Mouse (Mus musculus) CH12.LX (cell line): ENCODE results near the gene Fn3k. TPM values are rescaled to one million over a fixed set of nuclear protein-coding genes. Genes with fewer than 3 reads are reported as not detected.

Experiments
- DNase-seq: peaks from one replicate; pipeline ENCODE4 v3.0.0-alpha.2; 2013; ENCODE audit errors: extremely low read depth
- H3K27ac ChIP-seq: 2 replicates; pipeline ENCODE4 v1.5.1; 2012; ENCODE audit warnings: low read depth, mild to moderate bottlenecking, control low read depth, moderate library complexity; ENCODE audit not compliant: insufficient read depth
- H3K27me3 ChIP-seq: replicated peaks from 2 replicates; pipeline ENCODE3; 2012; ENCODE audit warnings: inconsistent platforms
- H3K36me3 ChIP-seq, 2 experiments: replicated peaks in 1 of 2; 2 replicates each; pipeline versions ENCODE3 to v1.6.1; 2012; ENCODE audit warnings: inconsistent platforms in 1 of 2, low read length in 1 of 2, mild to moderate bottlenecking in 1 of 2, mixed read lengths in 1 of 2, moderate library complexity in 1 of 2; ENCODE audit not compliant: control insufficient read depth in 1 of 2, insufficient read depth in 1 of 2
- H3K4me1 ChIP-seq, 2 experiments: 2 replicates each; pipeline ENCODE4 v1.6.1; 2012; ENCODE audit warnings: inconsistent platforms in 1 of 2, moderate library complexity in 1 of 2; ENCODE audit not compliant: insufficient read depth in 2 of 2, control insufficient read depth in 1 of 2
- H3K4me2 ChIP-seq: 2 replicates; pipeline ENCODE4 v1.6.1; 2012; ENCODE audit warnings: low read depth, mild to moderate bottlenecking, control low read depth; ENCODE audit not compliant: poor library complexity, insufficient read depth, severe bottlenecking
- H3K4me3 ChIP-seq, 3 experiments: fragments of 150-350 bp in 1 of 3; sonication (generic) in 1 of 3; replicated peaks in 1 of 3; 2 replicates each; pipeline versions ENCODE3 to v1.5.1; 2011 to 2012; ENCODE audit warnings: low read depth in 2 of 3, low read length in 2 of 3, mild to moderate bottlenecking in 2 of 3, moderate library complexity in 2 of 3, control low read depth in 1 of 3, improper control_type of control experiment in 1 of 3, inconsistent platforms in 1 of 3, mixed read lengths in 1 of 3; ENCODE audit not compliant: poor library complexity in 1 of 3
- H3K79me2 ChIP-seq: replicated peaks from 2 replicates; pipeline ENCODE4 v1.6.1; 2012; ENCODE audit warnings: mild to moderate bottlenecking, moderate library complexity; ENCODE audit not compliant: control insufficient read depth, poor library complexity, insufficient read depth, severe bottlenecking; ENCODE audit errors: extremely low read depth
- H3K9ac ChIP-seq: 2 replicates; pipeline ENCODE4 v1.6.1; 2012; ENCODE audit warnings: low read depth, mild to moderate bottlenecking, control low read depth, moderate library complexity; ENCODE audit not compliant: insufficient read depth
- H3K9me3 ChIP-seq: replicated peaks from 2 replicates; pipeline ENCODE3; 2012; ENCODE audit warnings: low read length, inconsistent platforms, mixed read lengths
- EP300 ChIP-seq: IDR thresholded peaks from 2 replicates; pipeline ENCODE4 v1.6.1; 2011; ENCODE audit warnings: low read length, improper control_type of control experiment
- ETS1 ChIP-seq: conservative IDR thresholded peaks from 2 replicates; pipeline ENCODE4 v1.6.1; 2012; ENCODE audit warnings: low read depth, mild to moderate bottlenecking, inconsistent platforms, low read length, improper control_type of control experiment, moderate library complexity
- JUND ChIP-seq: conservative IDR thresholded peaks from 2 replicates; pipeline ENCODE4 v1.6.1; 2011; ENCODE audit warnings: low read depth, low read length, improper control_type of control experiment
- KAT2A ChIP-seq: IDR thresholded peaks from 2 replicates; pipeline ENCODE4 v1.6.1; 2012; ENCODE audit warnings: low read length, improper control_type of control experiment, inconsistent platforms; ENCODE audit not compliant: insufficient replicate concordance
- MAX ChIP-seq: IDR thresholded peaks from 2 replicates; pipeline ENCODE4 v1.6.1; 2011; ENCODE audit warnings: low read length, improper control_type of control experiment
- MAZ ChIP-seq: IDR thresholded peaks from 2 replicates; pipeline ENCODE4 v1.6.1; 2012; ENCODE audit warnings: low read depth, mild to moderate bottlenecking, inconsistent platforms, low read length, improper control_type of control experiment, moderate library complexity
- MEF2A ChIP-seq: IDR thresholded peaks from 2 replicates; pipeline ENCODE4 v1.6.1; 2014; ENCODE audit warnings: low read depth, mild to moderate bottlenecking, inconsistent platforms, low read length, improper control_type of control experiment, borderline replicate concordance
- MXI1 ChIP-seq: IDR thresholded peaks from 2 replicates; pipeline ENCODE4 v1.6.1; 2011; ENCODE audit warnings: mild to moderate bottlenecking, low read depth, low read length, improper control_type of control experiment
- PAX5 ChIP-seq: IDR thresholded peaks from 2 replicates; pipeline ENCODE4 v1.6.1; 2012; ENCODE audit warnings: low read length, inconsistent platforms, mixed read lengths
- POLR2AphosphoS2 ChIP-seq: IDR thresholded peaks from 2 replicates; pipeline ENCODE4 v1.6.1; 2011; ENCODE audit warnings: low read depth, low read length, improper control_type of control experiment
- SIN3A ChIP-seq: IDR thresholded peaks from 2 replicates; pipeline ENCODE4 v1.6.1; 2012; ENCODE audit warnings: low read length, improper control_type of control experiment, inconsistent platforms
- TBP ChIP-seq: conservative IDR thresholded peaks from 2 replicates; pipeline ENCODE4 v1.6.1; 2011; ENCODE audit warnings: low read depth, low read length, improper control_type of control experiment
- TCF12 ChIP-seq: IDR thresholded peaks from 2 replicates; pipeline ENCODE4 v1.6.1; 2014; ENCODE audit warnings: low read depth, mild to moderate bottlenecking, inconsistent platforms, low read length, improper control_type of control experiment
- USF1 ChIP-seq: IDR thresholded peaks from 2 replicates; pipeline ENCODE4 v1.6.1; 2014; ENCODE audit warnings: low read depth, mild to moderate bottlenecking, inconsistent platforms, low read length, improper control_type of control experiment
- ZKSCAN1 ChIP-seq: IDR thresholded peaks from 2 replicates; pipeline ENCODE4 v1.6.1; 2012; ENCODE audit warnings: low read depth, inconsistent platforms, low read length, improper control_type of control experiment, borderline replicate concordance
- ZMIZ1 ChIP-seq: IDR thresholded peaks from 2 replicates; pipeline ENCODE4 v1.6.1; 2012; ENCODE audit warnings: low read depth, mild to moderate bottlenecking, inconsistent platforms, low read length, improper control_type of control experiment
- dilution Hi-C: fragments of 300-500 bp; cut with MboI; formaldehyde crosslinking; loops from 2 replicates; pipeline ENCODE4 v1.14.3; 2020; ENCODE audit warnings: low sequenced_read_pairs; ENCODE audit not compliant: extremely low pct_unique_long_range_greater_than_20kb, extremely low pct_ligation_motif_present
- in situ Hi-C: fragments of 300-500 bp; cut with MboI; formaldehyde crosslinking; loops from 3 replicates; pipeline ENCODE4 v1.14.3; 2019; ENCODE audit warnings: low sequenced_read_pairs, low pct_ligation_motif_present, low pct_unique_long_range_greater_than_20kb, mixed read lengths
- polyA plus RNA-seq: library from polyadenylated mRNA; unstranded; fragments of >175 nt; gene quantifications from 2 replicates; pipeline ENCODE4 v1.2.1, GENCODE M21; 2012; ENCODE audit warnings: low read depth; ENCODE audit not compliant: insufficient read length
- total RNA-seq, 2 experiments: library from RNA; depleted of rRNA; stranded (reverse); fragments of 300-350 nt in 1 of 2; fragments of >200 nt in 1 of 2; gene quantifications; 2 replicates each; pipeline ENCODE4 v1.2.3; 2012 to 2014

Fn3k gene
- total and polyA plus RNA-seq, 3 experiments = 0.04 TPM; not detected in 2

DNA sequence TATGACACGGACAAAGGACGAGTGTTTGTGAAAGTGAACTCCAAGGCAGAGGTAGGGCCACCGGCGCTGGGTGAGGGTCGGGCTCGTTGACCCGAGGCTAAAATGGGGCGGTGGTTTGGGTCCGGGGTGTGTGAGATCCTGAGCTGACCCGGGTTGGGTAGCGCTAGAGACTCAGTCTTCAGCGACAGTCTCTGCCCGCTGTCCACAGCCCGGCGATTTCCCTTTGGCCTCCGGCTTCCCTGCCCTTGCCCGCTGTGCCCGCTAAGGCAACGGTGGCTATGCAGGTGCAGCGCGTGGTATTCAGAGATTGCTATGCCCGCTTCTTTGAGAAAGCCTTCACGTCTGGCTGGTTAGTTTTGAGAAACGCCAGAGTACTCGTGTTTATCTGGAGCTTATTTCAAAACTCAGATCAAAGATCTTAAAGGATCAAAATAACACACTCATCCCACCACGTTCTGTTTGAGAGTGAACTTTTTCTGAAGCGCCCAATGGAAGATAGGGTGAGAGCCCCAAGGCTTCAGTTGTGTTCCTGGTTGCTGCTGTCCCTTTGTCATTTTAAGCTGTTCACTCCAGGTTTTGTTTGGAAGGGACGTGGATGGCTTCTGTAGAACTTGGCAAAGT is 13.1 kb upstream of the Fn3k start:
- Histone ChIP-seq H3K36me3 (peaks cover 0 to 13% of the 10 kb centered on the region in 2 experiments), H3K9me3 (no peaks in the 10 kb centered on the region), H3K79me2 (no peaks in the 10 kb centered on the region), H3K4me1 (peaks cover 2 to 16% of the 10 kb centered on the region in 2 experiments), H3K27ac (no peak overlapping the region), H3K27me3 (no peaks in the 10 kb centered on the region), H3K4me3 (peak overlapping the region; percentile 77 to 89 (median 88))
- in situ Hi-C loops = no loop called here
- dilution Hi-C loops = no loop called here
- DNase-seq = peak; percentile 5
- 0 out of 2 replicates have a peak, but pooled peaks have one; percentile 11 for TF ChIP-seq KAT2A
- no peak for TF ChIP-seq PAX5
- TF ChIP-seq MAX = peak; percentile 8; the same call in 1 of the 2 replicates
- TF ChIP-seq MEF2A = no peak
- TF ChIP-seq, all 38 proteins: peak for 2
- peak overlapping the region; percentile 77 for H3K9ac ChIP-seq
- peak overlapping the region; percentile 99 for H3K4me2 ChIP-seq

DNA sequence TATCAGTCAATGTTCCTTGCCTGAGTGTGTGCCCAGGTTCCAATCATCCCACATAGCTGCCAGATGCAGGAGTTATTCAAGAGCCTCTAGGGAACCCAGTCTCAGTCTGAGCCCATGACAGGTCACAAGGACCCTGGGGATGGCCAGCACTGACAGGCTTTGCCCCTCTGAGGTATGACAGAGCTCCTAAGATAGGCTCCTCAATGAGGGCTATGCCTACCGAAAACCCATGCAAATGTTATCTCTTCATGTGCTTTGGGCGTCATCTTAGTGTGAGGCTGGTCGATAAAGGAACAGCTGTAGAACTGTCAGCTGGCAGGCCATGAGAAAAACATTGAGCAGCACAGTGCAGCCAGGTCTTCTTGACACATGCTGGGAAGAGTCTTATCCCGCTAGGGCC is 1.3 kb upstream of the Fn3k start:
- H3K4me3 ChIP-seq = no peak overlapping the region
- H3K4me2 ChIP-seq = no peak overlapping the region
- dilution Hi-C loops (no loop called here), in situ Hi-C loops (no loop called here)
- H3K9me3 ChIP-seq = no peaks in the 10 kb centered on the region
- no peaks in the 10 kb centered on the region for H3K27me3 ChIP-seq
- H3K9ac ChIP-seq = no peak overlapping the region
- no peaks in the 10 kb centered on the region for H3K79me2 ChIP-seq
- peaks cover 7 to 26% of the 10 kb centered on the region in 2 experiments for H3K36me3 ChIP-seq
- no peak for TF ChIP-seq MAZ
- TF ChIP-seq KAT2A = no peak
- TF ChIP-seq SIN3A = no peak
- no peak for TF ChIP-seq PAX5
- no peak for TF ChIP-seq EP300
- no peak for TF ChIP-seq ZKSCAN1
- TF ChIP-seq ETS1 = no peak
- TF ChIP-seq USF1 = no peak
- no peak for TF ChIP-seq TCF12
- no peak for TF ChIP-seq ZMIZ1
- no peak for TF ChIP-seq POLR2AphosphoS2
- no peak for TF ChIP-seq MXI1
- no peak for TF ChIP-seq TBP
- no peak for TF ChIP-seq JUND
- TF ChIP-seq MAX = no peak
- H3K27ac ChIP-seq = no peak overlapping the region
- no peak for DNase-seq
- H3K4me1 ChIP-seq = peaks cover 0 to 7% of the 10 kb centered on the region in 2 experiments; a peak in 2 of 4 replicates
